ENCODE assay signal across 20 mouse cellular contexts in genomic region chr5:126268592-126268991, GRCm38 (mm10).
A peak's percentile ranks its signal among the peaks of the same experiment; 100 is the strongest.
DNase-seq lines count a peak whose midpoint lies in the region; ATAC-seq lines count a peak whose summit lies in the region.
"Had no signal": no experiment of that assay in that cellular context is flagged by ENCODE, and none has a peak within 500 bp of the region (broad histone marks: within the 10 kb centered on the region; RNA-seq: fewer than 3 reads in every experiment).

No protein-coding gene starts in this region.

- ATAC-seq in frontal cortex, adult (ENCODE audit: low TSS enrichment) = peak; percentile 38; the same call in 1 of the 2 replicates
- no peak for ATAC-seq in monocyte, adult 5-6 weeks (replicated peaks; ENCODE audit: insufficient number of reproducible peaks, low FRiP score, low TSS enrichment, poor library complexity, severe bottlenecking)
- ATAC-seq: forebrain, embryonic 13.5 days; hindbrain, embryonic 16.5 days; Patski had no signal

- no peak for DNase-seq in frontal cortex, postnatal 25 days (ENCODE audit: low spot score in 2 of 2)
- peak; percentile 50 to 73 for DNase-seq in layer of hippocampus, adult 18-20 months (ENCODE audit: low spot score in 2 of 2)
- peak; percentile 35 for DNase-seq in layer of hippocampus, adult 9-10 months (ENCODE audit: low spot score)
- DNase-seq in layer of hippocampus, postnatal 14 days (ENCODE audit: low spot score in 2 of 2) = peak; percentile 22 to 81
- DNase-seq in adrenal gland, adult 18-20 months (ENCODE audit: low spot score in 2 of 2) = no peak
- no peak for DNase-seq in thymus, postnatal 10 days (ENCODE audit: low spot score in 2 of 2)
- DNase-seq: adrenal gland, adult 2 months; adrenal gland, postnatal 14 days; B cell, adult 2 months; cerebellum, adult 11-12 months; cerebellum, adult 9-10 months; cerebellum, postnatal 14 days; gastrocnemius, adult 2 months; gastrocnemius, postnatal 14 days; heart, adult 11 months had no signal

Comparison
In these comparisons a context has a peak if more than half of its experiments do, and no peak if none do; other contexts are left out.
1. DNase-seq: peak in layer of hippocampus, adult 18-20 months (2 of 2), layer of hippocampus, adult 9-10 months (single experiment) and layer of hippocampus, postnatal 14 days (2 of 2); none in frontal cortex, postnatal 25 days (0 of 2), adrenal gland, adult 18-20 months (0 of 2) and thymus, postnatal 10 days (0 of 2).